Mouse (Mus musculus) kidney, embryonic 14.5 days (tissue): ENCODE data around the gene Myl3. TPM values are rescaled to one million over a fixed set of nuclear protein-coding genes. Genes with fewer than 3 reads are reported as not detected.

Experiments used
- ATAC-seq: fragments of 200-750 bp; cut with Nextera tagmentation; 2 replicates; pipeline ENCODE4 v1.8.0; 2017; ENCODE audit warnings: moderate number of reproducible peaks, mild to moderate bottlenecking, moderate TSS enrichment, moderate library complexity; ENCODE audit not compliant: low FRiP score, low TSS enrichment
- H3K27ac ChIP-seq: fragments of 300-500 bp; sonication (generic); 2 replicates; pipeline ENCODE4 v1.5.1; 2014; ENCODE audit warnings: low read depth, mild to moderate bottlenecking, low read length, moderate library complexity, mixed read lengths
- H3K27me3 ChIP-seq: fragments of 300-500 bp; sonication (generic); 2 replicates; pipeline ENCODE4 v1.6.1; 2014; ENCODE audit warnings: mild to moderate bottlenecking, low read length; ENCODE audit not compliant: control insufficient read depth, insufficient read depth
- H3K36me3 ChIP-seq: fragments of 300-500 bp; sonication (generic); 2 replicates; pipeline ENCODE4 v1.6.1; 2014; ENCODE audit warnings: low read length, mixed read lengths; ENCODE audit not compliant: control insufficient read depth, insufficient read depth
- H3K4me1 ChIP-seq: fragments of 300-500 bp; sonication (generic); 2 replicates; pipeline ENCODE4 v1.6.1; 2014; ENCODE audit warnings: low read length, mixed read lengths; ENCODE audit not compliant: control insufficient read depth, insufficient read depth
- H3K4me2 ChIP-seq: fragments of 300-500 bp; sonication (generic); replicated peaks from 2 replicates; pipeline ENCODE4 v1.6.1; 2014; ENCODE audit warnings: low read depth, mild to moderate bottlenecking, low read length
- H3K4me3 ChIP-seq: fragments of 300-500 bp; sonication (generic); 2 replicates; pipeline ENCODE4 v1.5.1; 2014; ENCODE audit warnings: mild to moderate bottlenecking, low read length
- H3K9ac ChIP-seq: fragments of 300-500 bp; sonication (generic); 2 replicates; pipeline ENCODE4 v1.6.1; 2014; ENCODE audit warnings: low read depth, mild to moderate bottlenecking, low read length, moderate library complexity
- H3K9me3 ChIP-seq: fragments of 300-500 bp; sonication (generic); 2 replicates; pipeline ENCODE4 v1.6.1; 2016; ENCODE audit warnings: low read length; ENCODE audit not compliant: control insufficient read depth
- WGBS: fragments of 180-500 bp; shearing (Covaris S2); extraction: QIAGEN DNeasy Blood & Tissue Kit; methylation state at CpG from one replicate; pipeline ENCODE4 v1.1.7; 2014; 5-methylcytosine and 5-hydroxymethylcytosine counted together
- polyA plus RNA-seq: library from polyadenylated mRNA; unstranded; fragments of >200 nt; fragmentation: Nextera tagmentation; extraction: Ambion mirVana; gene quantifications from 2 replicates; pipeline ENCODE4 v1.2.1, GENCODE M21; 2014

Myl3 gene
- polyA plus RNA-seq, 1 experiment from 2014 or later, result 1.4 TPM

GRCm38 (mm10) chr9:110778559-110778958 is 36.9 kb downstream of the Myl3 start:
- no peak for ATAC-seq
- H3K27ac ChIP-seq, result no peak overlapping the region
- H3K4me2 ChIP-seq, result no peak overlapping the region
- no peaks in the 10 kb centered on the region for H3K9me3 ChIP-seq
- H3K27me3 ChIP-seq, result no peaks in the 10 kb centered on the region
- no peaks in the 10 kb centered on the region for H3K36me3 ChIP-seq
- no peak overlapping the region for H3K9ac ChIP-seq
- peaks cover 7% of the 10 kb centered on the region; the same call in 1 of the 2 replicates for H3K4me1 ChIP-seq
- no peak overlapping the region for H3K4me3 ChIP-seq
- WGBS, result 79% methylated on average over 7 of the region's 7 CpGs

- no peak for ATAC-seq
- Histone ChIP-seq H3K27me3 (no peaks in the 10 kb centered on the region), H3K36me3 (no peaks in the 10 kb centered on the region), H3K9ac (no peak overlapping the region), H3K4me2 (no peak overlapping the region), H3K27ac (no peak overlapping the region), H3K4me3 (no peak overlapping the region), H3K4me1 (peaks cover 7% of the 10 kb centered on the region; the same call in 1 of the 2 replicates), H3K9me3 (no peaks in the 10 kb centered on the region)
- 51% methylated on average over 5 of the region's 5 CpGs for WGBS
Measured at GRCm38 (mm10) chr9:110779242-110779913, 37.7 kb downstream of the Myl3 start.

- Histone ChIP-seq H3K27me3 (no peaks in the 10 kb centered on the region), H3K9me3 (no peaks in the 10 kb centered on the region), H3K9ac (peak overlapping the region; percentile 70), H3K27ac (no peak overlapping the region), H3K4me2 (peak overlapping the region; percentile 87), H3K36me3 (no peaks in the 10 kb centered on the region), H3K4me1 (peaks cover 7% of the 10 kb centered on the region; the same call in 1 of the 2 replicates), H3K4me3 (peak overlapping the region; percentile 48)
- WGBS, result 1% methylated on average over 43 of the region's 43 CpGs
- ATAC-seq, result peak; percentile 95
Measured at GRCm38 (mm10) chr9:110781256-110781721, 39.6 kb downstream of the Myl3 start.

DNA sequence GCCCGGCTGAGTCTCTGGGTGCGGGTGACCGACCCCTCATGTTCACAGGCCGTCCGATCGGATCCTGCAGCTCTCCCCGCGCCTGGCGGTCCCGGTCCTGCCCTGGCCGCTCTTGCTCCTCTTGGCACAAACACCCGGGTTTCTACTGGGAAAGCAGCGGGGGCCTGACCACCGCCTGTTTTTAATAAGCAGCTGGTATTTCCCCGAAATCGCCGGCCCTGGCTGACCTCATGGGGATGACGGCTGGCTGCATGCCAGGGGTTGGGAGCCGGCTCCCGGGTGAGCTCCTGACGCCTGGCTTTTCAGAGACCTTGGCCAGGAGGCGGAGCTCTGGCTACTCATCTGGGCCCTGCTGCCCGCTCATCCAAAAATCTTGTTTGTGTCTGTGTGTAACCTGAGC is 40.1 kb downstream of the Myl3 start:
- no peak overlapping the region for H3K27ac ChIP-seq
- H3K4me3 ChIP-seq, result peak overlapping the region; percentile 48
- under 1% methylated on average over 23 of the region's 23 CpGs for WGBS
- ATAC-seq, result peak; percentile 58
- H3K27me3 ChIP-seq, result no peaks in the 10 kb centered on the region
- H3K4me2 ChIP-seq, result peak overlapping the region; percentile 87
- H3K4me1 ChIP-seq, result peaks cover 7% of the 10 kb centered on the region; the same call in 1 of the 2 replicates
- no peaks in the 10 kb centered on the region for H3K36me3 ChIP-seq
- H3K9ac ChIP-seq, result peak overlapping the region; percentile 70
- no peaks in the 10 kb centered on the region for H3K9me3 ChIP-seq

DNA sequence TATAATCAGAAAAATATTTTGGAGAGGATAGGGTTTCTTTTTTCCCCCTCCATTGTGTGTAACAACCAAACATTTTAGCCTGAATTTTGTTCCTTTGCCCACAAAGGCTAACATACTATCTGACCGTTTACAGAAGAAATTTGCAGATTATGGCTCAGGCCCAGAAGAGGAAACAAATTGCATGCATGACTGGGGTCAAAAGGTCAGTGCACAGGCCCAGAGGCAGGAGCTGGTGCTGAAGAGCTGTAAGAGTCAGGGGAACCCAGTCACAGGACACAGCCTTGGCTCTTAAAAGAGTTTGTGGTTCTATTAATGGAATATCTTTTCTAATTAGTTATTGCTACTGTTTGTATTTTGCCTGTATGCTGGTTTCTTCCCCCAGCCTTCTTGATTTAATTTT is 42.0 kb downstream of the Myl3 start:
- 56% methylated on average over 1 of the region's 1 CpGs for WGBS
- Histone ChIP-seq H3K27ac (no peak overlapping the region), H3K9ac (no peak overlapping the region), H3K4me1 (peaks cover 7% of the 10 kb centered on the region; the same call in 1 of the 2 replicates), H3K4me2 (no peak overlapping the region), H3K4me3 (no peak overlapping the region), H3K27me3 (no peaks in the 10 kb centered on the region), H3K9me3 (no peaks in the 10 kb centered on the region), H3K36me3 (no peaks in the 10 kb centered on the region)
- ATAC-seq, result no peak

GRCm38 (mm10) chr9:110788169-110788568 is 46.5 kb downstream of the Myl3 start:
- H3K36me3 ChIP-seq, result no peaks in the 10 kb centered on the region
- ATAC-seq, result no peak
- no peaks in the 10 kb centered on the region for H3K9me3 ChIP-seq
- WGBS, result 89% methylated on average over 3 of the region's 3 CpGs
- H3K4me1 ChIP-seq, result no peaks in the 10 kb centered on the region
- no peaks in the 10 kb centered on the region for H3K27me3 ChIP-seq
- no peak overlapping the region for H3K4me3 ChIP-seq
- no peak overlapping the region for H3K9ac ChIP-seq
- H3K27ac ChIP-seq, result no peak overlapping the region
- H3K4me2 ChIP-seq, result no peak overlapping the region

GRCm38 (mm10) chr9:110790462-110790861 is 48.8 kb downstream of the Myl3 start:
- Histone ChIP-seq H3K27me3 (no peaks in the 10 kb centered on the region), H3K4me3 (no peak overlapping the region), H3K4me1 (no peaks in the 10 kb centered on the region), H3K36me3 (no peaks in the 10 kb centered on the region), H3K27ac (no peak overlapping the region), H3K9ac (no peak overlapping the region), H3K9me3 (no peaks in the 10 kb centered on the region), H3K4me2 (no peak overlapping the region)
- 71% methylated on average over 4 of the region's 4 CpGs for WGBS
- no peak for ATAC-seq

GRCm38 (mm10) chr9:110797013-110797412 is 55.4 kb downstream of the Myl3 start:
- H3K4me2 ChIP-seq, result no peak overlapping the region
- no peaks in the 10 kb centered on the region for H3K9me3 ChIP-seq
- H3K27me3 ChIP-seq, result no peaks in the 10 kb centered on the region
- H3K4me3 ChIP-seq, result no peak overlapping the region
- H3K9ac ChIP-seq, result no peak overlapping the region
- no peaks in the 10 kb centered on the region for H3K36me3 ChIP-seq
- 82% methylated on average over 10 of the region's 10 CpGs for WGBS
- ATAC-seq, result no peak
- H3K27ac ChIP-seq, result no peak overlapping the region
- no peaks in the 10 kb centered on the region for H3K4me1 ChIP-seq

DNA sequence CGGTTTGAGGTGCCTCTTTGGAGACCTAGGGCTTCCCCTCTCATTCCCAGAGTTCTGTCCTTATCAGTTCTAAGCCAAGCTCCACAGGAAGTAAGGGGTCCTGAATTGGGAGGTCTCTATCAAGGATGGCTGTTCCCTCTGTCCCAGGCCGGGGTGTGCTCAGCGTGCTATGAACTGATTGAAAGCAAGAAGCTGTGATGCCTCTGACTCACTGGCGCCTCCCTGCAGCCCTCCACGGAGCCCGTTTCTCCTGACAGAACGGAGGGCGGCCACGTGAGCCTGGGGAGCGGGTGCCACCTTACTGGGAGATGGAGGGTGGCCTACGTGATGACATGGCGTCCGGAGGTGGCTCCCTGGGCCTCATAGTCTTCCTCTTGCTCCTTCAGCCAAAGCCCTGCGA is 56.2 kb downstream of the Myl3 start, which contains the start of gene Prss42:
Gene Prss42, plus strand, starts transcription at position 301 of the 400 bp plus-strand sequence.
- Histone ChIP-seq H3K9ac (no peak within 1 kb of the TSS), H3K36me3 (no peaks in the 10 kb centered on the region), H3K27me3 (no peaks in the 10 kb centered on the region), H3K4me2 (no peak within 1 kb of the TSS), H3K27ac (no peak within 1 kb of the TSS), H3K4me3 (no peak within 1 kb of the TSS), H3K9me3 (no peaks in the 10 kb centered on the region), H3K4me1 (no peaks in the 10 kb centered on the region)
- no peak for ATAC-seq
- 94% methylated on average over 14 of the region's 14 CpGs for WGBS
